Mouse (Mus musculus) ES-E14 (cell line): ENCODE data around the gene Frmpd4. TPM values are rescaled to one million over a fixed set of nuclear protein-coding genes. Genes with fewer than 3 reads are reported as not detected.

ENCODE experiments used
- DNase-seq: peaks from one replicate; pipeline ENCODE4 v3.0.0-alpha.2; 2013; ENCODE audit warnings: low read depth, low spot score
- H3K27ac ChIP-seq: 2 replicates; pipeline ENCODE4 v1.5.1; 2012; ENCODE audit warnings: low read depth, mild to moderate bottlenecking, low read length, moderate library complexity, mixed read lengths; ENCODE audit not compliant: poor library complexity, insufficient read depth, severe bottlenecking
- H3K36me3 ChIP-seq: 2 replicates; pipeline ENCODE4 v1.6.1; 2012; ENCODE audit warnings: mild to moderate bottlenecking, low read length, moderate library complexity, mixed read lengths; ENCODE audit not compliant: control insufficient read depth, poor library complexity, insufficient read depth, severe bottlenecking
- H3K4me1 ChIP-seq, 2 experiments: fragments of 150-350 bp in 1 of 2; sonication (generic) in 1 of 2; 2 replicates each; pipeline ENCODE4 v1.6.1; 2012; ENCODE audit warnings: low read length in 2 of 2, mild to moderate bottlenecking in 1 of 2, mixed read lengths in 1 of 2; ENCODE audit not compliant: control insufficient read depth in 2 of 2, insufficient read depth in 2 of 2, poor library complexity in 1 of 2
- H3K4me3 ChIP-seq, 2 experiments: fragments of 150-350 bp in 1 of 2; sonication (generic) in 1 of 2; 2 replicates each; pipeline ENCODE4 v1.5.1; 2012; ENCODE audit warnings: low read length in 2 of 2, low read depth in 1 of 2, mild to moderate bottlenecking in 1 of 2, mixed read lengths in 1 of 2; ENCODE audit not compliant: insufficient read depth in 1 of 2, poor library complexity in 1 of 2, severe bottlenecking in 1 of 2
- H3K9ac ChIP-seq: 2 replicates; pipeline ENCODE4 v1.6.1; 2012; ENCODE audit warnings: low read depth, mild to moderate bottlenecking, low read length, mixed read lengths; ENCODE audit not compliant: poor library complexity, insufficient read depth, severe bottlenecking
- H3K9me3 ChIP-seq: fragments of 150-350 bp; sonication (generic); 2 replicates; pipeline ENCODE4 v1.6.1; 2012; ENCODE audit warnings: low read depth, mild to moderate bottlenecking, low read length; ENCODE audit not compliant: control insufficient read depth, insufficient read depth
- CHD2 ChIP-seq: IDR thresholded peaks from 2 replicates; pipeline ENCODE4 v1.6.1; 2014; ENCODE audit warnings: mild to moderate bottlenecking, low read depth, low read length, inconsistent platforms
- HCFC1 ChIP-seq: IDR thresholded peaks from 2 replicates; pipeline ENCODE4 v1.6.1; 2012; ENCODE audit warnings: low read length, inconsistent platforms, borderline replicate concordance; ENCODE audit not compliant: insufficient read depth
- MAFK ChIP-seq: IDR thresholded peaks from 2 replicates; pipeline ENCODE4 v1.6.1; 2014; ENCODE audit warnings: mild to moderate bottlenecking, low read depth, low read length, inconsistent platforms; ENCODE audit not compliant: insufficient read depth
- ZC3H11A ChIP-seq: IDR thresholded peaks from 2 replicates; pipeline ENCODE4 v1.6.1; 2012; ENCODE audit warnings: low read depth, mild to moderate bottlenecking, inconsistent platforms, low read length, borderline replicate concordance
- ZNF384 ChIP-seq: IDR thresholded peaks from 2 replicates; pipeline ENCODE4 v1.6.1; 2012; ENCODE audit warnings: low read depth, low read length, inconsistent platforms
- in situ Hi-C, 2 experiments: fragments of 600-800 bp; cut with MboI; formaldehyde crosslinking; loops; one replicate each; pipeline ENCODE4 v1.15.1; 2025; ENCODE audit warnings: low sequenced_read_pairs in 2 of 2, inconsistent platforms in 1 of 2; ENCODE audit not compliant: unreplicated experiment in 2 of 2
- total RNA-seq: library from RNA; depleted of rRNA; stranded (reverse); fragments of 300-350 nt; gene quantifications from 2 replicates; pipeline ENCODE4 v1.2.3, GENCODE M21; 2012

The Frmpd4 gene
- total RNA-seq, 1 experiment: not detected

DNA sequence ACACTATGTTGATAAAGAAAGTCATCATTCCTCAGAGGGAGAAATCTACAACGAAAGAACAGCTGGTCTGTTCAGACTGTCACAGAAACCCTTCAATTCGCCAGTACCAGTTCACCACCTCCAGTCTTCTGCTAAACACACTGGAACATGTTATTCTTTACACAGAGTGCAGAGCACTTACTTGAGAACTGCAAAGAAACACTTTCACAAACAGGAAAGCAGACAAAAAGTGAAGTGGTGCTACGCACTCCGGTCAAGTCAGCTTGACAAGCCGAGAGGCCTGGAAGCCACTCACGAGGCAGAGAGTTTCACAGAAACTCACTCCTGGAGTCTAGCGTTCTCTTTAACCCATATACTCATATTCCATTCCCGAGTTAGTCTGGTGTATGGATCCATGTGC, 387.5 kb downstream of the Frmpd4 start:
- no peak for TF ChIP-seq CHD2
- TF ChIP-seq MAFK: no peak
- no peak for TF ChIP-seq ZNF384
- H3K9ac ChIP-seq: no peak overlapping the region
- no peak overlapping the region for H3K4me3 ChIP-seq
- H3K4me1 ChIP-seq: no peaks in the 10 kb centered on the region
- no peaks in the 10 kb centered on the region for H3K9me3 ChIP-seq
- H3K36me3 ChIP-seq: no peaks in the 10 kb centered on the region
- H3K27ac ChIP-seq: no peak overlapping the region
- in situ Hi-C loops: no loop called here
- DNase-seq: no peak

DNA sequence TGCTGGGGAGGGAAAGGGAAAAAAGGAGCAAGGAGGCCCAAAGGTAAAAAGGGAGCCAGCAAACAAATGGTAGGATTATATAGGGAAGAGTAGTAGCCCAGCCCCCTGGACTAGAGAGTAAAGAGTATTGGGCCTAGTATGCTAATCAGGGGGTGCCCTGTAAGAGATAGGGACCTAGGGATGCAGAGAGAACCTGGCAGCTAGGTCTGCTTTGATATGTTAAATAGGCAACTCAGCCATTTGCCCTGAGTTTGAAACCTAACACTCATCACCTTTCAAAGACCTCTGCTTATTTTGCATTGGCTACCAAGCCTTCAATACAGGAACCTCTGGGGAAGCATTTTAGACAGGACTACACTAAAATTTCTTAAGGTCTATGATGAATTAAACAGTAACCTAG, 414.0 kb downstream of the Frmpd4 start:
- Histone ChIP-seq H3K4me3 (no peak overlapping the region), H3K27ac (no peak overlapping the region), H3K4me1 (no peaks in the 10 kb centered on the region), H3K9ac (no peak overlapping the region), H3K36me3 (no peaks in the 10 kb centered on the region), H3K9me3 (no peaks in the 10 kb centered on the region)
- in situ Hi-C loops: no loop called here
- TF ChIP-seq ZNF384 (no peak), HCFC1 (no peak), ZC3H11A (no peak), MAFK (no peak), CHD2 (no peak)
- DNase-seq: no peak

DNA sequence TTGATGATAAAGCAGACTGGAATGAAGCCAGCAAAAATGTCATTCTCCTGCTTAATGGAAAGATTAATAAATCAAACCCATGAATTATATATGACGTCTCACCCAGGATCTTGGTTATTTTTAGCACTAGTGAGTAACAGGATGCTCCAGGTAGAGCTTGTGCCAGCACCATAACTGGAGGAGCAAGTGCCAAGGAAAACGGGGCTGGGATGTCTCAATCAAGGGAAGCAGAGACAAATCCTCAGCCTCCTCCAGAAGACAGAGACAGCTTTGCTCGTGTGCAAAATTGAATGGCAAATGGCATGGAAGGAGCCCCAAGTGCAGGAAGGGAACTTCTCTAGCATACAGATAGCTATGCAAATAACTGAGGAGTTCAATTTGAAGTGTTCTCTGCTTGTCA, 418.2 kb downstream of the Frmpd4 start:
- Histone ChIP-seq H3K4me3 (no peak overlapping the region), H3K9ac (no peak overlapping the region), H3K4me1 (no peaks in the 10 kb centered on the region), H3K36me3 (no peaks in the 10 kb centered on the region), H3K27ac (no peak overlapping the region), H3K9me3 (no peaks in the 10 kb centered on the region)
- DNase-seq: no peak
- TF ChIP-seq MAFK (no peak), CHD2 (no peak), ZNF384 (no peak), ZC3H11A (no peak), HCFC1 (no peak)
- in situ Hi-C loops: no loop called here

DNA sequence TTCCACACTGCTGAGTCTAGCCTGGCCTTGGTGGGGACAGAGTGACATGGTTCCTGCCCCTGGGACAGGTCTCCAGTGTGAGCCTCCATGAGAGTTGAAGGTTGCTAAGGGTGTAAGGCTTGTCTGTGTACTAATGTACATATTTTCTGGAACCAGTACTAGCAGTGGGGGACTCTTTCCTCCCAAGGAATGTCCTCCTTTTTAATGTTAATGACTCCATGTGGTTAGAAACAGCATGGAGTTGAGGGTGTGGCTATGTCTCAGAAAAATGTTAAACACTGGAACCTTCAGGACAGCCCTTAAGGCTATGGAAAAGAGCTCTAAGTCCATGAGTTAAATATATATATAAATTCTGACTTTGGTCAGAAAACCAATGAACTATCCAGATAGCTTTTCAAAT, 436.0 kb downstream of the Frmpd4 start:
- Histone ChIP-seq H3K9me3 (no peaks in the 10 kb centered on the region), H3K27ac (no peak overlapping the region), H3K9ac (no peak overlapping the region), H3K36me3 (no peaks in the 10 kb centered on the region), H3K4me1 (peaks cover 2 to 7% of the 10 kb centered on the region in 2 experiments; a peak in 3 of 4 replicates), H3K4me3 (no peak overlapping the region)
- in situ Hi-C loops: no loop called here
- TF ChIP-seq CHD2: no peak
- no peak for TF ChIP-seq HCFC1
- TF ChIP-seq MAFK: no peak
- no peak for TF ChIP-seq ZC3H11A
- no peak for TF ChIP-seq ZNF384
- no peak for DNase-seq

DNA sequence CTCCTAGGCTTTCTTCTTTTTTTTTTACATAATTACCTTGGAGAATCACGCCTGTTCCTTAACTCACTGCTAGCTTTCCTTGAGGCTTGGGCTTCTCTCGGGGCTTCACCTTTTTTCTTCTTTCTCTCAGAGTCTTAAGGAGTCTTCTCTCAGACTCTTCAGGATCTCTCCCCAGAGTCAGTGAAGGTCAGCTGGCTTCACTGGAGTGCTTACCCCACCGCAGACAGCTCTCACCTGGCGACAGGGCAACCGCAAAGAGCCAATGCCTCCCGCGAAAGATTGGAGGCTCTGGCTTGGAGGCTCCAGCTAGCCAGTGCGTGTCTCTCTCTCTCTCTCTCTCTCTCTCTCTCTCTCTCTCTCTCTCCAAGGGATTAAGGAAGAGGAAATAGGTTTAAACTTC, 453.0 kb downstream of the Frmpd4 start:
- TF ChIP-seq MAFK (no peak), HCFC1 (no peak), ZC3H11A (no peak), ZNF384 (no peak), CHD2 (no peak)
- H3K9me3 ChIP-seq: no peaks in the 10 kb centered on the region
- in situ Hi-C loops: no loop called here
- 0 out of 4 replicates have a peak overlapping the region, but pooled peaks of 1 of the 2 experiments have one; percentile 60 for H3K4me3 ChIP-seq
- H3K4me1 ChIP-seq: no peaks in the 10 kb centered on the region
- DNase-seq: no peak
- H3K27ac ChIP-seq: no peak overlapping the region
- H3K9ac ChIP-seq: no peak overlapping the region
- no peaks in the 10 kb centered on the region for H3K36me3 ChIP-seq
